Mouse (Mus musculus): ENCODE measurements around the gene Mbip. TPM values are rescaled to one million over a fixed set of nuclear protein-coding genes. Genes with fewer than 3 reads are reported as not detected.

Mbip gene
- 18.0 and 18.4 TPM in 2 replicates for polyA plus RNA-seq (2012; rRNA removed)

GRCm38 (mm10) chr12:56345367-56346089 lies at the start of gene Mbip:
Gene Mbip, minus strand, starts transcription at chr12:56345894.
- no peak within 1 kb of the TSS for H3K27ac ChIP-seq (ENCODE audit: control insufficient read depth, insufficient read depth, low read length)
- under 1% methylated on average over 36 of the region's 37 CpGs for WGBS

GRCm38 (mm10) chr12:56387647-56388205 lies 42.0 kb upstream of the Mbip start:
- H3K27ac ChIP-seq (ENCODE audit: control insufficient read depth, insufficient read depth, low read length): no peak overlapping the region
- no peak overlapping the region for H3K4me3 ChIP-seq (ENCODE audit: control insufficient read depth, insufficient read depth, low read length)
- no peaks in the 10 kb centered on the region for H3K27me3 ChIP-seq (ENCODE audit: control insufficient read depth, insufficient read depth, low read length)
- DNase-seq: no peak
- 93% methylated on average over 7 of the region's 7 CpGs for WGBS
- no peaks in the 10 kb centered on the region for H3K4me1 ChIP-seq (replicated peaks; ENCODE audit: control insufficient read depth, insufficient read depth, low read length)
- TF ChIP-seq CTCF (IDR thresholded peaks at IDR 0.05; ENCODE audit: borderline replicate concordance, control insufficient read depth, extremely low read depth, insufficient read depth, low read length, poor library complexity) (no peak), POLR2A (IDR thresholded peaks at IDR 0.05; ENCODE audit: control insufficient read depth, extremely low read depth, insufficient read depth, low read length, poor library complexity) (no peak)
- no peaks in the 10 kb centered on the region for H3K36me3 ChIP-seq (ENCODE audit: control insufficient read depth, insufficient read depth, low read length)

More at GRCm38 (mm10) chr12:56345367-56346089, at the start of gene Mbip:
- peak; percentile 97 for DNase-seq
- no peak for TF ChIP-seq POLR2A (IDR thresholded peaks at IDR 0.05; ENCODE audit: control insufficient read depth, extremely low read depth, insufficient read depth, low read length, poor library complexity)
- no peak for TF ChIP-seq CTCF (IDR thresholded peaks at IDR 0.05; ENCODE audit: borderline replicate concordance, control insufficient read depth, extremely low read depth, insufficient read depth, low read length, poor library complexity)
- peak within 1 kb of the TSS; percentile 77 for H3K4me3 ChIP-seq (ENCODE audit: control insufficient read depth, insufficient read depth, low read length)
- no peaks in the 10 kb centered on the region for H3K4me1 ChIP-seq (replicated peaks; ENCODE audit: control insufficient read depth, insufficient read depth, low read length)
- H3K27me3 ChIP-seq (ENCODE audit: control insufficient read depth, insufficient read depth, low read length): no peaks in the 10 kb centered on the region
- no peaks in the 10 kb centered on the region for H3K36me3 ChIP-seq (ENCODE audit: control insufficient read depth, insufficient read depth, low read length)

GRCm38 (mm10) chr12:56386955-56387646 lies 41.4 kb upstream of the Mbip start:
- no peak for DNase-seq
- Histone ChIP-seq H3K4me1 (replicated peaks; ENCODE audit: control insufficient read depth, insufficient read depth, low read length) (no peaks in the 10 kb centered on the region), H3K36me3 (ENCODE audit: control insufficient read depth, insufficient read depth, low read length) (no peaks in the 10 kb centered on the region), H3K27me3 (ENCODE audit: control insufficient read depth, insufficient read depth, low read length) (no peaks in the 10 kb centered on the region), H3K4me3 (ENCODE audit: control insufficient read depth, insufficient read depth, low read length) (no peak overlapping the region), H3K27ac (ENCODE audit: control insufficient read depth, insufficient read depth, low read length) (no peak overlapping the region)
- WGBS: 77% methylated on average over 6 of the region's 6 CpGs
- TF ChIP-seq CTCF (IDR thresholded peaks at IDR 0.05; ENCODE audit: borderline replicate concordance, control insufficient read depth, extremely low read depth, insufficient read depth, low read length, poor library complexity): no peak
- no peak for TF ChIP-seq POLR2A (IDR thresholded peaks at IDR 0.05; ENCODE audit: control insufficient read depth, extremely low read depth, insufficient read depth, low read length, poor library complexity)

GRCm38 (mm10) chr12:56344771-56345314 lies 851 bp downstream of the Mbip start:
- TF ChIP-seq POLR2A (IDR thresholded peaks at IDR 0.05; ENCODE audit: control insufficient read depth, extremely low read depth, insufficient read depth, low read length, poor library complexity) (no peak), CTCF (IDR thresholded peaks at IDR 0.05; ENCODE audit: borderline replicate concordance, control insufficient read depth, extremely low read depth, insufficient read depth, low read length, poor library complexity) (no peak)
- H3K4me1 ChIP-seq (replicated peaks; ENCODE audit: control insufficient read depth, insufficient read depth, low read length): no peaks in the 10 kb centered on the region
- peaks cover 3% of the 10 kb centered on the region; the same call in 1 of the 2 replicates for H3K36me3 ChIP-seq (ENCODE audit: control insufficient read depth, insufficient read depth, low read length)
- H3K27me3 ChIP-seq (ENCODE audit: control insufficient read depth, insufficient read depth, low read length): no peaks in the 10 kb centered on the region
- peak overlapping the region; percentile 77 for H3K4me3 ChIP-seq (ENCODE audit: control insufficient read depth, insufficient read depth, low read length)
- no peak overlapping the region for H3K27ac ChIP-seq (ENCODE audit: control insufficient read depth, insufficient read depth, low read length)
- 5% methylated on average over 5 of the region's 5 CpGs for WGBS
- DNase-seq: no peak

- peaks cover 19% of the 10 kb centered on the region for H3K36me3 ChIP-seq (ENCODE audit: control insufficient read depth, insufficient read depth, low read length)
- TF ChIP-seq POLR2A (IDR thresholded peaks at IDR 0.05; ENCODE audit: control insufficient read depth, extremely low read depth, insufficient read depth, low read length, poor library complexity) (no peak), CTCF (IDR thresholded peaks at IDR 0.05; ENCODE audit: borderline replicate concordance, control insufficient read depth, extremely low read depth, insufficient read depth, low read length, poor library complexity) (no peak)
- H3K4me3 ChIP-seq (ENCODE audit: control insufficient read depth, insufficient read depth, low read length): no peak overlapping the region
- H3K4me1 ChIP-seq (replicated peaks; ENCODE audit: control insufficient read depth, insufficient read depth, low read length): no peaks in the 10 kb centered on the region
- no peak overlapping the region for H3K27ac ChIP-seq (ENCODE audit: control insufficient read depth, insufficient read depth, low read length)
- no peak for DNase-seq
- 92% methylated on average over 8 of the region's 8 CpGs for WGBS
- no peaks in the 10 kb centered on the region for H3K27me3 ChIP-seq (ENCODE audit: control insufficient read depth, insufficient read depth, low read length)
Observed at GRCm38 (mm10) chr12:56339295-56340056, 6.2 kb downstream of the Mbip start.

- no peak overlapping the region for H3K4me3 ChIP-seq (ENCODE audit: control insufficient read depth, insufficient read depth, low read length)
- TF ChIP-seq POLR2A (IDR thresholded peaks at IDR 0.05; ENCODE audit: control insufficient read depth, extremely low read depth, insufficient read depth, low read length, poor library complexity) (no peak), CTCF (IDR thresholded peaks at IDR 0.05; ENCODE audit: borderline replicate concordance, control insufficient read depth, extremely low read depth, insufficient read depth, low read length, poor library complexity) (no peak)
- WGBS: 97% methylated on average over 2 of the region's 2 CpGs
- no peaks in the 10 kb centered on the region for H3K4me1 ChIP-seq (replicated peaks; ENCODE audit: control insufficient read depth, insufficient read depth, low read length)
- no peak overlapping the region for H3K27ac ChIP-seq (ENCODE audit: control insufficient read depth, insufficient read depth, low read length)
- H3K27me3 ChIP-seq (ENCODE audit: control insufficient read depth, insufficient read depth, low read length): no peaks in the 10 kb centered on the region
- DNase-seq: no peak
- H3K36me3 ChIP-seq (ENCODE audit: control insufficient read depth, insufficient read depth, low read length): peaks cover 34% of the 10 kb centered on the region
Observed at GRCm38 (mm10) chr12:56333461-56333860, 12.2 kb downstream of the Mbip start.
